Mouse (Mus musculus) ES-Bruce4 (cell line): ENCODE data around the gene Skp1a. TPM values are rescaled to one million over a fixed set of nuclear protein-coding genes. Genes with fewer than 3 reads are reported as not detected.

Experiments
- H3K27ac ChIP-seq: 2 replicates; pipeline ENCODE4 v1.5.1; 2012; ENCODE audit warnings: low read length, inconsistent platforms; ENCODE audit not compliant: insufficient read depth
- H3K27me3 ChIP-seq: 2 replicates; pipeline ENCODE4 v1.6.1; 2012; ENCODE audit warnings: mild to moderate bottlenecking, low read length, inconsistent platforms; ENCODE audit not compliant: control insufficient read depth, poor library complexity, insufficient read depth, severe bottlenecking
- H3K36me3 ChIP-seq: 2 replicates; pipeline ENCODE4 v1.6.1; 2012; ENCODE audit warnings: inconsistent platforms, mild to moderate bottlenecking, low read length, moderate library complexity; ENCODE audit not compliant: control insufficient read depth, poor library complexity, insufficient read depth, severe bottlenecking
- H3K4me1 ChIP-seq: one replicate; pipeline ENCODE4 v1.8.1; 2011; ENCODE audit warnings: low read length; ENCODE audit not compliant: control insufficient read depth, insufficient read depth
- H3K4me3 ChIP-seq: 2 replicates; pipeline ENCODE4 v1.5.1; 2011; ENCODE audit warnings: low read depth, mild to moderate bottlenecking, low read length
- H3K9ac ChIP-seq: 2 replicates; pipeline ENCODE4 v1.6.1; 2012; ENCODE audit warnings: low read depth, mild to moderate bottlenecking, inconsistent platforms; ENCODE audit not compliant: poor library complexity, severe bottlenecking
- H3K9me3 ChIP-seq: replicated peaks from 2 replicates; pipeline ENCODE4 v1.6.1; 2012; ENCODE audit warnings: mild to moderate bottlenecking, low read length, inconsistent platforms; ENCODE audit not compliant: control insufficient read depth, poor library complexity, insufficient read depth, severe bottlenecking
- CTCF ChIP-seq: IDR thresholded peaks from one replicate; pipeline ENCODE4 v1.8.1; 2011; ENCODE audit warnings: low read depth, low read length
- EP300 ChIP-seq: IDR thresholded peaks from 2 replicates; pipeline ENCODE4 v1.6.1; 2011; ENCODE audit warnings: low read depth, low read length; ENCODE audit not compliant: insufficient read depth
- POLR2A ChIP-seq: IDR thresholded peaks from one replicate; pipeline ENCODE4 v1.8.1; 2011; ENCODE audit warnings: low read length; ENCODE audit not compliant: insufficient read depth
- polyA plus RNA-seq: library from polyadenylated mRNA; stranded (reverse); fragments of >200 nt; gene quantifications from 2 replicates; pipeline ENCODE4 v1.2.4, GENCODE M21; 2011; ENCODE audit warnings: low read depth; ENCODE audit not compliant: missing spikeins, insufficient read depth, insufficient read length

The Skp1a gene
- polyA plus RNA-seq, 1 experiment = 680 TPM

- Histone ChIP-seq H3K4me1 (peaks cover 6% of the 10 kb centered on the region), H3K27ac (no peak overlapping the region), H3K27me3 (no peaks in the 10 kb centered on the region), H3K9me3 (no peaks in the 10 kb centered on the region), H3K9ac (peak overlapping the region; percentile 78), H3K4me3 (peak overlapping the region; percentile 94), H3K36me3 (0 out of 2 replicates have a peak, but pooled peaks cover 5% of the 10 kb centered on the region)
- TF ChIP-seq POLR2A (no peak), EP300 (peak; percentile 15; the same call in 1 of the 2 replicates)
Measured at GRCm38 (mm10) chr11:52282420-52282773, 50.6 kb downstream of the Skp1a start.

- Histone ChIP-seq H3K4me3 (peak within 1 kb of the TSS; percentile 94), H3K27me3 (no peaks in the 10 kb centered on the region), H3K9ac (peak within 1 kb of the TSS; percentile 78), H3K4me1 (peaks cover 6% of the 10 kb centered on the region), H3K36me3 (no peaks in the 10 kb centered on the region), H3K27ac (no peak within 1 kb of the TSS), H3K9me3 (no peaks in the 10 kb centered on the region)
- TF ChIP-seq POLR2A (no peak), EP300 (no peak), CTCF (no peak)
Measured at GRCm38 (mm10) chr11:52282774-52283595, 51.2 kb downstream of the Skp1a start, which contains the start of gene Tcf7. Tcf7 (minus strand) TSS chr11:52283014.

- H3K4me1 ChIP-seq = peaks cover 6% of the 10 kb centered on the region
- no peaks in the 10 kb centered on the region for H3K27me3 ChIP-seq
Measured at GRCm38 (mm10) chr11:52283596-52284571, 52.1 kb downstream of the Skp1a start.

GRCm38 (mm10) chr11:52286301-52286957 is 54.6 kb downstream of the Skp1a start:
- H3K9me3 ChIP-seq = no peaks in the 10 kb centered on the region
- TF ChIP-seq EP300 = peak; percentile 48; the same call in 1 of the 2 replicates
- no peak for TF ChIP-seq POLR2A
- no peak for TF ChIP-seq CTCF
- H3K4me3 ChIP-seq = no peak overlapping the region
- H3K4me1 ChIP-seq = peaks cover 6% of the 10 kb centered on the region
- no peak overlapping the region for H3K9ac ChIP-seq
- peak overlapping the region; percentile 24; the same call in 1 of the 2 replicates for H3K27ac ChIP-seq
- H3K27me3 ChIP-seq = no peaks in the 10 kb centered on the region
- H3K36me3 ChIP-seq = no peaks in the 10 kb centered on the region

More at GRCm38 (mm10) chr11:52283596-52284571, 52.1 kb downstream of the Skp1a start:
- H3K9ac ChIP-seq = peak overlapping the region; percentile 39; the same call in 1 of the 2 replicates
- H3K27ac ChIP-seq = no peak overlapping the region
- H3K9me3 ChIP-seq = no peaks in the 10 kb centered on the region
- H3K4me3 ChIP-seq = peak overlapping the region; percentile 48
- H3K36me3 ChIP-seq = no peaks in the 10 kb centered on the region
- TF ChIP-seq POLR2A (no peak), CTCF (no peak), EP300 (no peak)

- Histone ChIP-seq H3K4me3 (no peak overlapping the region), H3K9ac (no peak overlapping the region), H3K36me3 (no peaks in the 10 kb centered on the region), H3K9me3 (no peaks in the 10 kb centered on the region), H3K4me1 (peaks cover 6% of the 10 kb centered on the region), H3K27me3 (no peaks in the 10 kb centered on the region), H3K27ac (peak overlapping the region; percentile 24; the same call in 1 of the 2 replicates)
- no peak for TF ChIP-seq CTCF
- TF ChIP-seq POLR2A = no peak
- no peak for TF ChIP-seq EP300
Measured at GRCm38 (mm10) chr11:52286958-52287305, 55.1 kb downstream of the Skp1a start.
